Mouse (Mus musculus) thymus, adult 2 months (tissue): ENCODE results near the gene Asna1. TPM values are rescaled to one million over a fixed set of nuclear protein-coding genes. Genes with fewer than 3 reads are reported as not detected.

Experiments
- DNase-seq: peaks from one replicate; pipeline ENCODE4 v3.0.0; 2021
- H3K27ac ChIP-seq: fragments of 200-500 bp; 2 replicates; pipeline ENCODE4 v1.5.1; 2012; ENCODE audit warnings: low read length, control low read depth; ENCODE audit not compliant: control insufficient read depth, insufficient read depth
- H3K27me3 ChIP-seq: fragments of 200-500 bp; 2 replicates; pipeline ENCODE4 v1.6.1; 2012; ENCODE audit warnings: mild to moderate bottlenecking, low read length, moderate library complexity, mixed read lengths; ENCODE audit not compliant: control insufficient read depth, insufficient read depth
- H3K36me3 ChIP-seq: fragments of 200-500 bp; 2 replicates; pipeline ENCODE4 v1.6.1; 2012; ENCODE audit warnings: mild to moderate bottlenecking, low read length, moderate library complexity; ENCODE audit not compliant: control insufficient read depth, insufficient read depth
- H3K4me1 ChIP-seq: fragments of 200-500 bp; replicated peaks from 2 replicates; pipeline ENCODE4 v1.6.1; 2012; ENCODE audit warnings: low read length; ENCODE audit not compliant: control insufficient read depth, insufficient read depth
- H3K4me3 ChIP-seq: fragments of 200-500 bp; 2 replicates; pipeline ENCODE4 v1.5.1; 2012; ENCODE audit warnings: mild to moderate bottlenecking, low read length, control low read depth, moderate library complexity; ENCODE audit not compliant: control insufficient read depth, insufficient read depth
- CTCF ChIP-seq: fragments of 200-500 bp; IDR thresholded peaks from 2 replicates; pipeline ENCODE4 v1.5.1; 2012; ENCODE audit warnings: mild to moderate bottlenecking, control low read depth, low read length, moderate library complexity, borderline replicate concordance; ENCODE audit not compliant: control insufficient read depth, poor library complexity, insufficient read depth; ENCODE audit errors: extremely low read depth
- POLR2A ChIP-seq: fragments of 200-500 bp; IDR thresholded peaks from 2 replicates; pipeline ENCODE4 v1.6.1; 2012; ENCODE audit warnings: mild to moderate bottlenecking, low read length, control low read depth, moderate library complexity; ENCODE audit not compliant: control insufficient read depth, poor library complexity, insufficient read depth; ENCODE audit errors: extremely low read depth
- WGBS: fragments of 180-500 bp; shearing (Covaris S2); methylation state at CpG from one replicate; pipeline ENCODE4 v1.1.7; 2018; 5-methylcytosine and 5-hydroxymethylcytosine counted together
- polyA plus RNA-seq: library from polyadenylated mRNA; depleted of rRNA; stranded (reverse); fragments of >200 nt; gene quantifications from 2 replicates; pipeline ENCODE4 v1.2.3, GENCODE M21; 2012

The Asna1 gene
- polyA plus RNA-seq, 1 experiment = 152 TPM

GRCm38 (mm10) chr8:85059879-85060616 is 35.0 kb upstream of the Asna1 start, which contains the start of gene Fbxw9:
Gene Fbxw9 (plus strand): TSS chr8:85060055.
- DNase-seq = peak; percentile 86
- Histone ChIP-seq H3K36me3 (peaks cover 5% of the 10 kb centered on the region), H3K27ac (no peak within 1 kb of the TSS), H3K4me3 (peak within 1 kb of the TSS; percentile 81), H3K4me1 (peaks cover 6% of the 10 kb centered on the region), H3K27me3 (no peaks in the 10 kb centered on the region)
- WGBS = under 1% methylated on average over 53 of the region's 53 CpGs
- TF ChIP-seq POLR2A (no peak), CTCF (no peak)

DNA sequence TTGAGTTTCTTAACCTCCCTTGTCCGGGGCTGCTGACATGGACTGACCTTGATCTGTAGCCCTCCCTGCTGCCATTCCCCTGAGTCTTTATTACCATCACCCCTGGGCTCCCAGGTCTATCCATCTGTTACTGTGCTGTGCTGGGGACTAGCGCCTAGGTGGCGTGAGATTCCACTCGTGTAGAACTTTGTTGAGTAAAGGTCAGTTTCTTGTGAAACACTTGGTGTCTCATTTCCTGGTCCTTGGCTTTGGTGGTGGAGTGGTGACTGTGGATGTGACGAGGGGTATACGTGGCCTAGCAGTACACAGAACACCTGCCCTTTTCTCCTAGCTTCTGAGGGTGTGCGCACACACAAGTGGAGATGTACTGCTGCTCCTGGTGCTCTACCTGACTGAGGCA is 32.3 kb upstream of the Asna1 start:
- no peak for DNase-seq

GRCm38 (mm10) chr8:85043619-85044018 is 18.5 kb upstream of the Asna1 start:
- no peak overlapping the region for H3K27ac ChIP-seq
- H3K4me1 ChIP-seq = no peaks in the 10 kb centered on the region
- no peak overlapping the region for H3K4me3 ChIP-seq
- H3K36me3 ChIP-seq = peaks cover 59% of the 10 kb centered on the region
- 89% methylated on average over 6 of the region's 6 CpGs for whole genome bisulfite sequencing
- no peak for DNase-seq
- no peaks in the 10 kb centered on the region for H3K27me3 ChIP-seq
- TF ChIP-seq CTCF = no peak
- TF ChIP-seq POLR2A = no peak

More for the DNA sequence above, 32.3 kb upstream of the Asna1 start:
- H3K27ac ChIP-seq = no peak overlapping the region
- H3K27me3 ChIP-seq = no peaks in the 10 kb centered on the region
- peaks cover 6% of the 10 kb centered on the region for H3K4me1 ChIP-seq
- no peak for TF ChIP-seq POLR2A
- peaks cover 32% of the 10 kb centered on the region for H3K36me3 ChIP-seq
- 88% methylated on average over 7 of the region's 7 CpGs for WGBS
- no peak overlapping the region for H3K4me3 ChIP-seq

DNA sequence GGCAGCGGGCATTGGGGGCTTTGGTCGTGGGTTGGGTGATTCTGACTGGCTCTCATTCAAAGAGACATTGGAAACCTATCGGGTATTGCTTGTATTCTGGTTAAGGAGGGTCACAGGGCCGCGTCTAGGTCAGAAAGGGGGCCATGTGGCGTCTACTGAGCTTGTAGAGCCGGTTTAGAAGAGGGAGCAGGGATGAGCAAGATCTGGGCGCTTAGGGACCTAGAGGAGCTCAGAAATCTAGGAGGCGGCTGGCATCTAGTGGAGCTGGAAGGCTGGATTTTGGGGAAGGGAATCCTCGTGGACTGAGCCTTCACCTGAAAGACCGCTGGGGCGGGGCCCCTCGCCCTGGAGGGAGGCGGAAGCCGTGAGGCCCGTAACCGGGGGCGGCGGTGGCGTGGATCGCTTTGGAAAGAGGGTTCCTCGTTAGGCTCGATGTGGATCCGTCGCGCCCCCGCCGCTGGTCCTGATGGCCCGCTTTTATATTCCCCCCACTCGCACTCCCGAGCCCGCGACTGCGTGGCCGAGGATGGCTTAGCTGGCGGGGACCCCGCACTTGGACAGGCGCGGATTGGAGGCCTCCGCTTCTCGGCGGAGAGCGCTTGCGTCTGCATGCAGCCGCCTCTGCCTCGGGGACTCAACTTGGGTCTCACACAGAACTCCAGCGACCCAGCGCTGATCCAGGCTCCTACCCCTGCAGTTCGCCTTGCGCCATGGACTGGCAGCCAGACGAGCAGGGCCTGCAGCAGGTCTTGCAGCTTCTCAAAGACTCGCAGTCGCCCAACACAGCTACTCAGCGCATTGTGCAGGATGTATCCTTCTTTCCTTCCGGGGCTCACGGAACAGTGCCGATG is 12.8 kb upstream of the Asna1 start:
- peaks cover 8% of the 10 kb centered on the region for H3K4me1 ChIP-seq
- peak; percentile 77 for DNase-seq
- peak overlapping the region; percentile 60 for H3K4me3 ChIP-seq
- WGBS = 1% methylated on average over 57 of the region's 57 CpGs
- H3K27me3 ChIP-seq = no peaks in the 10 kb centered on the region
- TF ChIP-seq POLR2A (peak; percentile 39; the same call in 1 of the 2 replicates), CTCF (no peak)
- H3K27ac ChIP-seq = peak overlapping the region; percentile 26
- peaks cover 9% of the 10 kb centered on the region; the same call in 1 of the 2 replicates for H3K36me3 ChIP-seq

- H3K4me3 ChIP-seq = peak overlapping the region; percentile 60
- H3K4me1 ChIP-seq = peaks cover 8% of the 10 kb centered on the region
- no peaks in the 10 kb centered on the region for H3K27me3 ChIP-seq
- no peak for TF ChIP-seq CTCF
- no peak for TF ChIP-seq POLR2A
- peaks cover 10% of the 10 kb centered on the region for H3K36me3 ChIP-seq
- peak overlapping the region; percentile 80; the same call in 1 of the 2 replicates for H3K27ac ChIP-seq
- DNase-seq = no peak
- under 1% methylated on average over 14 of the region's 14 CpGs for WGBS
Observed at GRCm38 (mm10) chr8:85037366-85037680, 12.2 kb upstream of the Asna1 start.

GRCm38 (mm10) chr8:85036718-85037365 is 11.8 kb upstream of the Asna1 start, which contains the start of gene Tnpo2:
Gene Tnpo2 (plus strand): TSS chr8:85036915.
- H3K4me3 ChIP-seq = peak within 1 kb of the TSS; percentile 83
- TF ChIP-seq CTCF = peak; percentile 17; the same call in 1 of the 2 replicates
- 0 out of 2 replicates have a peak, but pooled peaks have one; percentile 51 for TF ChIP-seq POLR2A
- DNase-seq = peak; percentile 90
- peaks cover 15% of the 10 kb centered on the region for H3K36me3 ChIP-seq
- peak within 1 kb of the TSS; percentile 90 for H3K27ac ChIP-seq
- WGBS = under 1% methylated on average over 59 of the region's 59 CpGs
- H3K4me1 ChIP-seq = peaks cover 8% of the 10 kb centered on the region
- no peaks in the 10 kb centered on the region for H3K27me3 ChIP-seq
